ENCODE assay signal across 12 mouse cellular contexts in the genomic region with DNA sequence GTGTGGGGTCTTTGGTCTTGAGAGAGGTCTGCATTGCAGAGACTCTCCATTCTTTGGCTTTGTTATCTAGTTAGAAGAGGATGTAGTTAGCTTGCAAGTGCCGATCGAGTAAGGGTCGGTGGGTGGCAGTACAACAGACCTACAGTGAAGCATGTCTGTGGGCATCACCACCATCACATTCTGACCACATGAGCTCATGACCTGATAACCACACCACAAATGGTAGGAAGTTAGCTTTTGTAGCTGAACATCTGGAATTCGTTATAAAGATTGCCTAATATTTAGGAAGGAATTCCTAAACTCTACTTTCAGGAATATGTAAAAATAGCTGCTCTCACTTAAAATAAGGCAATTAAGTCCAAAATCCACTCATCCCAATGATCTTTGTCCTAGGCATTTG.
"Had no signal": no experiment of that assay in that cellular context is flagged by ENCODE, and none has a peak within 500 bp of the region (broad histone marks: within the 10 kb centered on the region; RNA-seq: fewer than 3 reads in every experiment).

No protein-coding gene starts in this region.

- H3K9me3 ChIP-seq: limb, embryonic 10.5 days; liver, embryonic 15.5 days; midbrain, embryonic 12.5 days had no signal

- ATAC-seq: lung, postnatal 0 days; midbrain, embryonic 16.5 days had no signal

- H3K4me3 ChIP-seq: left cerebral cortex, adult 2 months; limb, embryonic 10.5 days; liver, embryonic 15.5 days; midbrain, embryonic 12.5 days had no signal

- H3K4me1 ChIP-seq: midbrain, embryonic 12.5 days had no signal

- H3K27ac ChIP-seq: left cerebral cortex, adult 2 months; limb, embryonic 10.5 days; liver, embryonic 15.5 days; midbrain, embryonic 12.5 days had no signal

- H3K27me3 ChIP-seq: liver, embryonic 15.5 days; midbrain, embryonic 12.5 days had no signal

- DNase-seq: kidney, postnatal 14 days; lung, adult 2 months; lung, postnatal 36 days; right cerebral cortex, postnatal 25 days; thymus, postnatal 36 days had no signal

- H3K9ac ChIP-seq: liver, embryonic 15.5 days; midbrain, embryonic 12.5 days had no signal

- H3K4me2 ChIP-seq: liver, embryonic 11.5 days; liver, embryonic 15.5 days; midbrain, embryonic 12.5 days had no signal
